Mouse (Mus musculus) spleen, adult 18-20 months (tissue): ENCODE data around the gene Pitpnm2.
"Not testable (repeated sequence)": the region's sequence is repeated elsewhere in the genome, so short reads cannot be mapped to it uniquely, and the experiment has no call there.

Source experiments
- DNase-seq, 2 experiments: peaks; one replicate each; pipeline ENCODE4 v3.0.0; 2022; ENCODE audit warnings: mixed read lengths in 2 of 2

Gene Pitpnm2

DNA sequence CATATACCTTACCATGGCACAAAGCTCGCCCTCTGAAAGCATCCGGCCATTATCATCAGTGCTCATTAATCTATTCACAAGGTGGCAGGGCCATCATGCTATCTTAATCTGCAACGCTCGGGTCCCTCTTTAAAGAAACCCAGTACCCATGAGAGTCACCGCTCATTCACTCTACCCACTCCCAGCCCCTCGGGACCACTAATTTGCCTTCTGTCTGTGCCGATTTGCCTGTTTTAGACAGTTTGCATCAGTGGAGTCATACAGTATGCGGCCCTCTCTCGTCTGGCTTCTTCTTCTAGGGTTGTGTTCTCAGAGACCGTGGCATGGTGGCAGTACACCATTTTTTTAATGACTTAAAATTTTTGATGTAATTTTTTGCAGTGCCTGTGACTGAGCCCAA, 30.1 kb downstream of the Pitpnm2 start:
- peak in 1 of 2 experiments; percentile 29 for DNase-seq

DNA sequence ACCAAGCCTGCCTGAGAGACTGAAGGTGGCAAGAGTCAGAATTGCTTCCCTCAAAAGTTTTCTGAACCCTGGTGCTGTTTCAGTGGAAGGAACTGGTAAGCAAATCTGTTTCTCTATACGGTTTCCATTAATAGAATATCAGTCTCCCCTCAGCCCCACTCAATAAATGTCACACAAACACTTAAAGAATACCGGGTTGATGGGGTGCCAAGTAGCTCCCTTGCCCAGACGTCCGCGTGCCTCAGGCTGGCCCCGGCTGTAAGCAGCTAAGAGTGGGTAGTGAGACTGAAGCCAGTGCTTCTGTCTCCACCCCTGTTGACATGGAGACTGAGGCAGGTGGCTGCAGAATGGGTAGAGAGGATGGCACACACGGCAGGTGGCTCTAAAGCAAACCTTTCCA, 30.6 kb downstream of the Pitpnm2 start:
- DNase-seq: peak in 1 of 2 experiments; percentile 21

DNA sequence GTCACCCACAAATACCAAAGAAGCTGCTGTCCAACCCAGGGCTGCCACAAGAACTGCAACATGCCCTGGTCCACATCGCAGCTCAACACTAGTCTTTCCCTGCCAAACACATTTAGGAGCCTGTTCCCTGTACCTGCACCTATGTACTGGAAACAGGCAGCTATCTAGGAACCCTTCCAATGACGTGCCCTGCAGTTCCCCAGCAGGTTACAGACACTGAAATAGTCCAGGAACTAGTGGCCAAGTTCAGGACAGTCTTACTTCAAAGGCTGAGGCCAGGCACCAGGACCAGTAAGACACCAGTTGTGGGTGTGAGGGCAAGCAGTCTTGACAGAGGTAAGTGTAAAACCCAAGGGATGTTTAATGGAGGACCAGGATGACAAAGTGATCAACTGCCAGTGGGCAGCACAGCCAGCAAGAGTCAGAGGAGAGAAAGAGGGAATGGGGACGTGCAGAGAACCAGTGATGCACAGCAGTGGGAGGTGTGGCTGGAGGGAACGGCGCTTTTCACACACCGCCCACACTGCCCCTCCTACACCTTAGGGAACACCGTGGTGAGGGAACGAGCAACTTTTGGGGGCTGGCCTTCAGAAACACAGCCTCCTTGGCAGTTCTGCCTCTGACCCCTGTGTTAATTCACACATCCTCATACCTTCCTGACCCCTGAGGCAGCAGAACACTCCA, 31.9 kb downstream of the Pitpnm2 start:
- peak in 1 of 2 experiments; percentile 38 for DNase-seq

DNA sequence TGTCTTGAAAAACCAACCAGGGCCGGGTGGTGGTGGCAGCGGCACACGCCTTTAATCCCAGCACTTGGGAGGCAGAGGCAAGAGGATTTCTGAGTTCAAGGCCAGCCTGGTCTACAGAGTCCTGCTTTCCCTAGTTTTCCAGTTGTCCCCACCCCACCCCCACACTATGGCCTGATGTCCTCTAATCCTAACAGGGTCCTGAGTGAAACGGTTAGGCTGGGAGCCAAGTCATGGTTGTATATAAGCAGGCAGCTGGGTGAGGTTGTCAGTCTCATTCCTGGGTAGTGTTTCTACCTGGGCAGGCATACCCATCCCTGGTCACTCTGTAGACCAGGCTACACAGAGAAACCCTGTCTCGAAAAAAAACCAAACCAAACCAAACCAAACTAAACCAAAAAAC, 32.5 kb downstream of the Pitpnm2 start:
- DNase-seq: not testable (repeated sequence)

DNA sequence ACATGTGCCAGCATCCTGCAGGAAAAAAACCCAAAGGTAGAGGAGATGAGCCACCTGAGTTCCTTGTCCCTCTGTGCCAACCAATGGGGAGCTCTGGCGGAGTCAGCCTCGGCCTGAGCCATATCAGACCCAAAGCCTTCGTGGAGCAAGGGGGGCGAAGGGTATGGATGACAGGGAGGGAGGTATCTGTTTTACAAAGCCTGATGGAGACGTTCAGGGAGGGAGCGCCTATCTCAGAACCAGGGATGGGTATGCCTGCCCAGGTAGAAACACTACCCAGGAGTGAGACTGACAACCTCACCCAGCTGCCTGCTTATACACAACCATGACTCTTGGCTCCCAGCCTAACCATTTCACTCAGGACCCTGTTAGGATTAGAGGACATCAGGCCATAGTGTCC, 33.2 kb downstream of the Pitpnm2 start:
- no peak for DNase-seq

DNA sequence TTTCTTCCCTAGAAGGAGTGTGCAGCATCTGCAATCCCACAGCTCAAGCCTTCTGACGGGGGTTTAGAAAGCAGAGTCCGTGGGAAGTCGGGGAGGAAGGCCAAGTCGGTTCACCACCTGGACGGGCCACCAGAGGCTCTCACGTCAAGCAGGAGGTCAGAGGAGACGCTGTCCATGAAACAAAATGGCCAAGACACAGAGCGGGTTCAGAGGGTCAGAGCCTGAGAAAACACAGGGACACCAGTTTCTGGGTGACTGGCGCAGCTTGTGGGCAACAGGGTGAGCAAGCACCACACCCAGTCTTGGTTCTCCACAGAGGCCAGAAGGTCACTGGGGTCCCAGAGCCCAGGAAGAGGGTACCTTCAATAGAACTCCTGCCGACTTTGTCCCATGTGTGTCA, 33.9 kb downstream of the Pitpnm2 start:
- no peak for DNase-seq

DNA sequence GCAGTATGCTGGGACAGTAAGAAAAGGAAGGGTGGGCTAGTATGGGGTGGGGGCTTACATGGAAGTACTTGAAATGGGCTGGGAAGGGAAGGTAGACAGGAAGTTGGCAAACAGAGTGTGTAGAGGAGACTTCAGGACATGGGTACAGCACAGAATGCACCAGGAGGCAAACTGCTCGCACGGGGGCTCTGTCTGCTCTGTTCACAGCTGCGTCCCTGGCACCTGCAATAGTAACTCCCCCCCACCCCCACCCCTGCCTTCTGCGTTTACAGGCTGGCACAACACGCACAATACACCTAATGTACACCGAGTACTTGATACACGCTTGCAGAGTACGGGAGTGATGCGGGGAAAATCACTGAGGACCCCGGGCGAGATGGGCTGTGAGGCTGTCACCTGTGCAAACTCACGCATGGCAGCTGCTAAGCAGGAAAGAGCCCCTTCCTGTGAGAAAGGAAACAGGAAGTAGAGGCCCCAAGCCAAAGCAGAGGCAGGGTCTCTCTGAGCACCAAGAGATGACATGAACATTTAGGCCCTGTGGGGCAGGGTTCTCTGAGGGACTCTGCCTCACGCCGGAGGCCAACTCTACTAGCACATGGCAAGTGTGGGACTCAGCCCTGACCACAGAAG, 34.9 kb downstream of the Pitpnm2 start:
- peak; percentile 41 to 47 for DNase-seq

DNA sequence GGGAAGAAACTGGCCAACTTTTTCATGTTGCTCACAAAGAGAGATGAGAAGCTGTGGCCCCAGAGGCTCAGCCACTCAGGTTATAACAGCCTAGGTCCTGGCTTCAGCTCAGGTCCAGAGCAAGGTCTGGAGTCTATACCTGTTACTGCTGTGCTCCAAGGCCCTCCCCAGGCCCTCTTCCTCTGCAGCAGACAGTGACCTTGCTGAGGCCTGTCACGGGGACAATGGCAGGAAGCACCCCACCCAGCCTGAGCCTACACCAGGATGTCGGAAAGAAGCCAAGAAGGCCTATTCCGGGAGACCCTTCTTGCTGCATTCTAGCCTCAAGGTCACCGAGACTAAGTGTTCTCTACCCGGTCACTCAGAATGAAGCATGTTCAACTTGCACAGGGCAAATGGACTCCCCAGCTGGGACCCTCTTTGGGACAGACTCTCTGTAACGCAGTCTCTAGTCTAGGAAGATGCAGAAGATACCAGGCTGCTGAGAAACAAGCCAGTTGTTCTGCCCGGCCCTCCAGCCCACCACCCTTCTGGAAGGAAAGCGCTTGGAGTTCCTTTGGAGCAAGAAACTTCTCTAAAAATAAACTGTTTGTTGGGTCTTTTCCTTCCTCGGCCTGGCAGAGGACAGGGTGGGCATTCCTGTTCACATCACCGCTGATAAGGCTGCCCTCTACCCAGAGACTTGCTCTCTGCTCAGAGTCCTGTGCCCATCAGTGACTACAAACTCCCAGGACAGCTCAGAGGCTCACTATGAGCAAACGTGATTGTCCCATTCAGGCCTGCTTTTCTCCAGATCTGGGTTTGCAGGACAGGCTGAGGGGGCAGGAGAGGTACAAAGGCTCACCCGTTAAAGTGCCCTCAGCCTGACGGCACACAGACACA, 35.7 kb downstream of the Pitpnm2 start:
- DNase-seq: peak; percentile 43 to 45

DNA sequence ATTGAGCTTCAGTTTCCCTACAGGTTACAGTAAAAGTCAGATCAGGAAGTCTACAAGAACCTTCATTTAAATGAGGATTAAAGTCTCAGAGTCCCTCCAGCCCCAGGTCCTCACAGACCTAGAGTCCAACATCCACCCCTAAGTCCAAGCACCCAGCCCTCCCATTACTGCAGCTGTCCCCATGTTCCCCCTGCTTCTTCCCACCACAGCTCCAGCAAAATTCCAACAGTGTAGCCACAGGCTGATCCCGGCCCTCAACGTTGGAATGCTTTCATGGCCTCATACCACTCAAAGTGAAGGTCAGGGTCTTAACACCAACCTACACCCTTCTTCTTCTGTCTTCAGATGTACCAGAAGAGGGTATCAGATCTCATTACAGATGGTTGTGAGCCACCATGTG, 37.9 kb downstream of the Pitpnm2 start:
- no peak for DNase-seq

DNA sequence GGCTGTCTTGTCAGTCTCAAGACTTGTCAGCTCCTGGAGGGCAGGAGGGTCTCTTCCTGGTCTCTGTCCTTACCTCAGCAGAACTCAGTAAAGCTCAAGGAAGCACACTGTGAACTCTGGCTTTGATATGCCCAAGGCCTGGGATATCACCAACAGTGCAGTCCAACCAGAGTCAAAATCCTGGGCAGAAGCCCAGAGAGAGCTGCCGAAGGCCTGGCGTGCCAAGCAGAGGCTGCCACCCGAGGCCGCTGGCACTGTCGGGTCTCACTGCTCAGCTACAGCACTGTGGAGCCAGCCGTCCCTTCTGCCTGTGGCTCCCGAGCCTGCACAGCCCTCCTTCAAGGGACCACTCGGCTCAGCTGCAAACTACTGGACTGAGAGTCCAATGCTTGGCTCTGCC, 38.3 kb downstream of the Pitpnm2 start:
- DNase-seq: no peak

DNA sequence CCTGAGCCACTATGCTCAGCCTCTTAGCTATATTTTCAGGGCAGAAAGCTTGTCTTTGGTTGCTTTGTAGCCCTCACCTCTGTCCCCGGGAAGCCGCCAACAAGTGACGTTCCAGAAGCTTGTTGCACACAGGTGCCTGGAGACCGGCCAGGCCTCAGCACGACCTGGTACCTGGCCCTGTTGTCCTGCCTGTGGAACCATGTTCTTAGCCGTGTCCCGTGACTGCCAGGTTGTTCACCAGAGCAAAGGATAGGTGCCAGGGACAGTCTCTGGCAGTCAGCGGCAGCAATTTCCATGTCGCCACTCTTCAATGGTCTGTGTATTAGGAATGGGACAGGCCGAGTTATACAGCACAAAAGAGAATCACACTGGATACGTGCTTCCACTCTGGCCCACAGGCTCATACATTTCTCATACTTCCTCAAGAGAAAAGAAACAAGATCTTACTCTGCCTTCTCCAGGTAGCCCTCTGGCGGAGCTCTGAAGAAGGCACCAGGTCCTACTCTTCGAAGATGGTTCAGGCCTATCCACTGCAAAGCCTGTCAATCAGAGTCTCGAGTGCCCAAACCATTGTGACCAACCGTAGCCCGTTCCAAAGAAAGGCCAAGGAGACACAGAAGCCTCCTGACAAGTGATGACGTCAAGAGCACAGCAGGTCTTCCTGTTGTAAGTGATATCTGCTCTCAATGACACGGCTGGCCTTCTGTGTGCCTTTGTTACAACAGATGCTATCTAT, 39.1 kb downstream of the Pitpnm2 start:
- no peak for DNase-seq

DNA sequence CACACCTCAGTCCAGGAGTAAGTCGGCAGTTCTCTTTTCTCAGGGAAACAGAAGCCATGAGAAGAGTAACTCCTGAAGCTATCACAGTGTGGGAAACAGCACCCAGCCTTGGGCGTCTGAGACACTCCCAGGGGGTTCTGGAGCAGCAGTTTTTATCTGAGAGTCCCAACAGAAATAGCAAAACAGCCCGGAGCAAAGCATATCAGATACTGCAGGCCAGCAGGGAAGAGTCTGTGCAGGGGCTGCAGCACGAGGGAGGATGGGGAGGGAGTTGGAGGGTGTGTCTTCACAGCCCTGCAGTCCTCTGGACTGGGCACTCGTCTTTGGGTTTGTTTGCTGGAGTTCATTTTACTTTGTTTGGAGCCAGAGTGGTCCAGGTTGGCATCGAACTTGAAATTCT, 39.7 kb downstream of the Pitpnm2 start:
- DNase-seq: no peak

DNA sequence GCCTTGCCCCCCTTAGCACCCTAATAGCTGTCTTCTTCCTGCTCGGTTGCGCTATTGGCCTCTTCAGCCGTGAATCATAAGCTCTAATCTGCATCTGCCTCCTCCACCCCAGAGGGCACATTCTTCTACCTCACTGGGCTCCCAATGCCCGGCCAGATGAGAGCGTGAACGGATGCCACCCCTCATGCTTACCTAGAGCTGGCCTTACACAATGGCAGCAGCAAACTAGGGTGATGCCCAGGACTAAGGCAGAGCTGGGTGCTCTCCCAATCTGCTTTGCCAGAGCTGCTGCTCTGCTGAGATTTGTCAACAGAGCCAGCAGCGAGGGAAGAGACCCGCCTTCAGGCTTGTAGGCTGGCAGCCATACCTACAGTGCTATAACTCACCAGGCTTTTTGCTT, 41.5 kb downstream of the Pitpnm2 start:
- no peak for DNase-seq

DNA sequence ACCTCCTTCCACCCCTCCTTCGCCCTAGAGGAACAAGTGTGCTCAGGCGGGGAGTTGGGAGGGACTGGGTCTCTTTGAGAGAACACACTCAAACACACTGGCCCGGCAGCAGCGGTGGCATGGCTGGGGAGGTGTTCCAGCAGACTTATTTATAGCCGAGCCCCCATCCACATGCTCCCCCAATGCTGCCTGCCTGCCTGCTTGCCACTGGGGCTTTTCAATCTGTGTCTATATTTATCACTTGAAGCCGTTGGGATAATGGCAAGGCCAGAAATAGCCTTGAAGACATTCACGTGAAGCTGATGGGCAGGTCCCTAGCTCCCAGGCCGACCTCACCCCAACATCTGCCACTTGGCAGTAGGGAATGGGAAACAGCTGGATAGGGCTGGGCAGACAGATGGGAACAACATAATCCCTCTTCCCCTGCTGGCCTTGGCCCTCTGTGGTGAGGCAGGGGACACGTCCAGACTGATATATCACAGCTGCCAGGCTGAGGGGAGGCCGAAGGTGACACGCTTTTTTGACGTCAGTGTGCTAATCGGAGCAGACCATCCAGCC, 43.0 kb downstream of the Pitpnm2 start:
- DNase-seq: no peak

DNA sequence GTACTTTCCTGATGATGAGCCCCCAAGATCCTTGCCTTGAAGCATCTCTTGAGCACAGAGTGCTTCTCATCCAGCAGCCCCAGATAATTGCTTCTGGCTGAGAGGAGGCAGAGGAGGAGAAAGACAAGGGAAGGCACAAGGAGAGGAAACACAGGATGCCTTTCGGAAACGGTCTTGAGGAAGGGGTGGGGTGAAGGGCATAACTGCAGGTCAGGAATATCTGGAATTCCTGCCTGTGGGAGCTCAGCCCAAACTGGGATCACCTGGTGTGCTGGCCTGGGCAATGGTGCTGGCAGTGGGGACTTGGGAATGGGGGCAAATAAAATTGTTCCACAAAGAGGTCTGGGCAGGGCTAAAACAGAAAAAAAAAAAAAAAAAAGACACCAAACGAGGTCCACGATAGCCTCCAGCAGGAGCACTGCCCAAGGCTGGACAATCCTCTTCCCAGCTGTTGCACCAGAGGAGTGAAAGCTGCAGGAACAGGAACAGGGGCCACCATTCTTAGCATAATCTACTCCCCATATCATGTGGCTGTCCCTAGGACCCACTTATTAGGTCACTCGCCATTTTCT, 43.7 kb downstream of the Pitpnm2 start:
- no peak for DNase-seq

DNA sequence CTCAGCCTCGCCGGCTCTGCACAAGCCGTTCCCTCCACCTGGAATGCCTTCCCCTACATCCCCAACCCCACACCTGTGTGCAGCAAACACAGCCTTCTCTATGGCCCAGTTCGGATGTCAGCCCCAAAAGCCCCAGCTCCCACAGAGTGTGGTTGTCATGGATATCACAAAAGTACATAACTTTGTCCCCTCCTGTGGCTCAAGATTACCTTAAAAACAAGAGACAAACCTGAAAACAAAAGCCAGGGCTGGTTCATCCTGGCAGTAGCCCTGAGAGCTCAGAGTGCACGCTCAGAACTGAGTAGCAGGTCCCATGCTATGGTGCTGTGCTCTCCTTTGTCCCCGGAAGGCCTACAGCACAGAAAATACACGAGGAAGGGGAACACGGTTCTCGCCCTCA, 44.3 kb downstream of the Pitpnm2 start:
- DNase-seq: no peak

DNA sequence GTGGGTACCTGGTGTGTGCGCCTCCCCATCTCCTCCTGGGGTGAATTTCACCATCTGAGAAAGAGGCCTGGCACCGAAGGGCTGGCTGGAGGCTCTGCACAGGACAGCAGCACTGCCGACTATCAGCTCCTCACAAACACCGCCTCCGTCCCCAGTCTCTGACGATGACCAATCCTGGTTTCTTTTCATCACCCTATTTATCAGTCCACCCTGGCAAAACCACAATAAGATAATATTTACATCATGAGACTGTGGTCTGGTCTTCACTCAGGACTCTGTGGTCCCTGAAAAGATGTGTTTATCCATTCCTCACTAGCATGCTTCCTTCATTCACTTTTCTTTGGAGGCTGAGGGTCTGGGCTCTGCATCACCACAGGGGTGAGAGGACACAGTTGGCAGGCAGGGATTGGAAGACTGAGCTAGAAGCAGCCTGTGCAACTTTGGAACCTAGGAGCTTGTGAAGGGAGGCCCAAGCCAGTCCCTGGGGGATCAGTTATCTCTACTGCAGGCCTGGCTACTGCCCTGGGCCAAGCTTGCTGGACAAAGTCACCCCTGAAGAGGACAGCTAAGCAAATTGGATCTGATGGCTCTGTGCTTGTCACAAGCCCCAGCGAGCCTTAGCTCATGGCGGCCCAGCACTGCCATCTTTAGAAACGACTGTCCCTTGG, 45.3 kb downstream of the Pitpnm2 start:
- no peak for DNase-seq

DNA sequence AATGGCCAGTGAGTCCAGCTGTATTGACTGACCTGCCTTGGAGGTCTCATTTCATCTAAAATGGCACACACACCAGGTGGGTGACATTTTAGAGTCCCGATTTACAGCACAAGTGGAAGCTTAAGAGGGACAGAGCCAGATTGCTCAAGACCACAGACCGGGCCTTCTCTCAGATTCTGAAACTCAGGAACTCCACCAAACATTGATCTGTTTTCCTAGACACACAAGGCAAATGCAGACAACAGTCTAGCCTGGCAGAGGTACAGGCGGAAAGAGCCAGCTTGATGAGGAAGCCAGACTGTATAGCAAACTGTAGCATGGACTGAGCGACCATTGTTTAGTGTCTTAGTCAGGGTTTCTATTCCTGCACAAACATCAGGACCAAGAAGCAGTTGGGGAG, 46.3 kb downstream of the Pitpnm2 start:
- DNase-seq: no peak

DNA sequence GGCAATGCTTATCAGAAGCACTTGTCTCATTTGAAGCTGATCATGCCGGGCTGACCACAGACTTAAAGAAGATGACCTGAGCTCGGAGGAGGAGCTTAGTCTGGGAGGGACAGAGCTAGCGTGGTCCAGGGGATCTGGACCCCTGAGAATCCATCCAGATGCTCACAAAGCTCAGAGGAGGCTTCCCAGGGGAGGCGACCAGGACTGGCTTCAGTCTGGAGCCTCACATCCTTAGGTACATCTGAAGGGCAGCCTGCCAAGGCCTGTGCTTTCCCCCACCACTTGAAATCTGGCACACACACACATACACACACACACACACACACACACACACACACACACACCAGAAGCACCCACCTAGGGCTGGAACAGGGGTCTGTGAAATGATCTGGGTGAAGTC, 47.5 kb downstream of the Pitpnm2 start:
- no peak for DNase-seq

DNA sequence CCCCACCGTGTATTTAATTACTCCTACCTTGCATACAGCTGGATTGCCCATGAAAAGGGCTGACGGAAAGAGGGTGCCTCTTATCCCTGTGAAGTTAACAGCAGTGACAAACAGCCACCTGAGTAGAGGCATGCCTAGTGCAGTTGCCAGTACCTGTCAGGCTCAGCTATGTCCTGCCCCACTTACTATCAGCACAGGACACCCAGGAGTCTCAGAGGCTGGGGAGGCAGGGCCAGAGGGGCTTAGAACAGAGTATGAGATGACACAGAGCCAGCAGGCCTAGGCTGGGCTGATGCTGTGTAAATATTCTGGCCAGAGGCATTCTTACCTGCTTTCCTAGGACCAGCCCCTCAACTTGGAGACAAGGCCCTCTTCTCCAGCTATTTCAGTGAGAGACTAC, 48.0 kb downstream of the Pitpnm2 start:
- DNase-seq: no peak

DNA sequence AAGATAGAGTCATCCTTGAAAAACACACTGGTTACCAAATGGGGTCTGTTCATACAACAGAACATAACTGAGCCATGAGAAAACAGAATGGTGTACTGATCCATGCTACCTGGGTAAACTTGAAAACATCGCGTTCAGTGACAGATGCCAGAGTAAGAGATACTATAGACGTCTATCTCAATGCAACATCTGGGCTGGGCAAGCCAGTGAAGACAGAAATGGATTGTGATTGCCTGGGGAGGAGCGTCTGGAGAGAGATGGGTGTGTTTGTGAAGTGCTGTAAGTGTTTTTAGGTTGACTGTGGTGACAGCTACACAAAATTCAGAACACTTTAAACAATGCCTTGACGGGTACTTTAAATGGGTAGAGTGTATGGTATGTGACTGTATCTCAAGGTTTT, 48.7 kb downstream of the Pitpnm2 start:
- DNase-seq: no peak

DNA sequence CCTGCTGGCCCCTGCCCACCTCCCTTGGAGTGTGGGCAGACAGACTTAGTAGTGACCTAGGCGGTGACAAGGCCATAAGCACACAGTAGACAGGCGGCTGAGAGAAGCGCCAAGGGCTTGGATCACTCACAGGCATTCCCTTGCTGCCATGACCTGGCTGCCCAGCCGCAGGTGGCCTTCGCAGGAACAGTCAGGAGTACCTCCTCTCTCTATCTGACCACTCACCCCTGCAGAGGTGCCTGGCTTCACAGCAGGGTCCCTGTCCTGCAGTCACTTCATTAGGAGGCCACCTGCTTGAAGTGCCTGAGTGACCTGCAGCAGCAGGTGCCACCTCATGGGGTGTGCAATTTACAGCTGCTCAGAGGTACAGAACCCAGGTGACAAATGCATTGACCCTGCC, 50.4 kb downstream of the Pitpnm2 start:
- DNase-seq: no peak
